Mouse (Mus musculus) midbrain, embryonic 15.5 days (tissue): ENCODE measurements around the gene Stk11ip. TPM values are rescaled to one million over a fixed set of nuclear protein-coding genes. Genes with fewer than 3 reads are reported as not detected.
A peak's percentile ranks its signal among the peaks of the same experiment; 100 is the strongest.

ENCODE experiments used
- ATAC-seq: fragments of 200-750 bp; cut with Nextera tagmentation; replicated peaks from 2 replicates; pipeline ENCODE4 v1.8.0; 2017; ENCODE audit warnings: moderate TSS enrichment
- H3K27ac ChIP-seq: fragments of 300-500 bp; sonication (generic); 2 replicates; pipeline ENCODE4 v1.5.1; 2015; ENCODE audit warnings: mild to moderate bottlenecking, inconsistent platforms
- H3K27me3 ChIP-seq: fragments of 300-500 bp; sonication (generic); replicated peaks from 2 replicates; pipeline ENCODE4 v1.6.1; 2015; ENCODE audit warnings: inconsistent platforms
- H3K36me3 ChIP-seq: fragments of 300-500 bp; sonication (generic); replicated peaks from 2 replicates; pipeline ENCODE4 v1.6.1; 2015; ENCODE audit warnings: inconsistent platforms
- H3K4me1 ChIP-seq: fragments of 300-500 bp; sonication (generic); 2 replicates; pipeline ENCODE4 v1.6.1; 2015; ENCODE audit warnings: inconsistent platforms
- H3K4me2 ChIP-seq: fragments of 300-500 bp; sonication (generic); 2 replicates; pipeline ENCODE4 v1.6.1; 2015; ENCODE audit warnings: inconsistent platforms, mild to moderate bottlenecking, moderate library complexity
- H3K4me3 ChIP-seq: fragments of 300-500 bp; sonication (generic); 2 replicates; pipeline ENCODE4 v1.5.1; 2015; ENCODE audit warnings: mild to moderate bottlenecking, inconsistent platforms
- H3K9ac ChIP-seq: fragments of 300-500 bp; sonication (generic); 2 replicates; pipeline ENCODE4 v1.6.1; 2015; ENCODE audit warnings: mild to moderate bottlenecking, inconsistent platforms
- H3K9me3 ChIP-seq: fragments of 300-500 bp; sonication (generic); 2 replicates; pipeline ENCODE4 v1.6.1; 2016; ENCODE audit warnings: inconsistent platforms
- WGBS: fragments of 180-500 bp; shearing (Covaris S2); methylation state at CpG from one replicate; pipeline ENCODE4 v1.1.7; 2015; ENCODE audit warnings: mixed read lengths; 5-methylcytosine and 5-hydroxymethylcytosine counted together
- polyA plus RNA-seq: library from polyadenylated mRNA; unstranded; fragments of >200 nt; fragmentation: Nextera tagmentation; extraction: Ambion mirVana; gene quantifications from 2 replicates; pipeline ENCODE4 v1.2.1, GENCODE M21; 2015

The Stk11ip gene
- polyA plus RNA-seq, 1 experiment from 2014 or later = 27.7 TPM

DNA sequence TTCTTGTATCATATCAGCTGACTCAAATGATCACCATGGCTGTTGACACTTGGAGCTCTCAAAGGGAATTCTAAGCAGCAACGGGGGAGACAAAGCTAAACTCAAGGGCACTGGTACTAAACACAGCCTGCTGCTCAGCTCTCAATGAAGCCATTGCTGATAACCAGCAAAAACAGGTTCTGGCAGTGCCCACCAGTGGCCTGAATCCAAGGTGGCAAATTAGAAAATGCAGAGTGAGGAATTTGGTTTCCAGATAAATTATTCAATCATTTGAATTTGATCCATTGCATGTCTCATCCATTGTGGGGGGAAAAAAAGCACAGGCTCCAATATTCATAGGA lies 40.5 kb downstream of the Stk11ip start:
- Histone ChIP-seq H3K4me2 (no peak overlapping the region), H3K4me1 (peaks cover 18% of the 10 kb centered on the region), H3K27me3 (no peaks in the 10 kb centered on the region), H3K9ac (no peak overlapping the region), H3K9me3 (0 out of 2 replicates have a peak, but pooled peaks cover 2% of the 10 kb centered on the region), H3K36me3 (peaks cover 6% of the 10 kb centered on the region; the same call in 1 of the 2 replicates), H3K4me3 (no peak overlapping the region), H3K27ac (0 out of 2 replicates have a peak overlapping the region, but pooled peaks have one; percentile 7)
- WGBS = 47% methylated on average over 1 of the region's 1 CpGs
- no peak for ATAC-seq

DNA sequence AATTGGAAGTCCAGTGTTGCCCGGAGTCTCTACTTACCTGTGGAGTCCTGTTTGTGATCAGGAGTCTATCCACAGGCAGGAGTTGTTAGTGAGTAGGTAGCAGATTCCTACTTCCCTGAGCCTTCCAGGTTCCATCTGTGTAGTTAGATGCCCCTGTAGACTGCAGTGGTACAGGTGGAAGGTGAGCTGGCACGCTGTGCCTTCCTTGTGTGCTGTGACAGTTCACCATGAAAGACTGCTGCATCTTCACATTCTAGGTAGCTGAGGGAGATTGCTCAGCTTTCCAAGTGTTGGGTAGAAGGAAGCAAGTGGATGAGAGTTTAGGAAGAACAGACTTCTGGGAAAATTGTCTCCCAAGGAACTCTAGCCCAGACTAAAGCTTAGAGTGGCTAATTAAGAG lies 42.8 kb downstream of the Stk11ip start:
- no peak for ATAC-seq
- Histone ChIP-seq H3K36me3 (no peaks in the 10 kb centered on the region), H3K9ac (no peak overlapping the region), H3K4me2 (no peak overlapping the region), H3K27me3 (no peaks in the 10 kb centered on the region), H3K9me3 (0 out of 2 replicates have a peak, but pooled peaks cover 2% of the 10 kb centered on the region), H3K4me3 (no peak overlapping the region), H3K27ac (no peak overlapping the region), H3K4me1 (peaks cover 17% of the 10 kb centered on the region)
- WGBS = 91% methylated on average over 2 of the region's 2 CpGs

DNA sequence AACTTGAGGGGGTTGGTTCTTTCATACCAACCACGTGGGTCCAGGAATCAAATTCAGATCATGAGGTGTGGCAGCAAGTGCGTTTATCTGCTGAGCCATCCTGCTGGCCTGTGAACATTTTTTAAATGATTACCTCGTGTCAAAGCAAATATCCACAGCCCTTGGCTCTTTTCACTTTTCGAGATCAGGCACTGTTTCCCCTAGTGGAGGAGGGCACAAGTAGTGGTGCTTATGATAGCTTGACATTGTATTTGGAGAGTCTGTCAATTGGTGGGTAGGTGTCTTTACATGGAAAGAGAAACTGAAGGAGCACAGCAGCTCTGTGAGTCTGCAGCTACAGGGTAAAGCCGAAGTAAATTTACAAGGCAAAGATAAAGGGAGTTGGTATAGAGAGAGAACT lies 43.6 kb downstream of the Stk11ip start:
- Histone ChIP-seq H3K27ac (peak overlapping the region; percentile 45), H3K4me2 (no peak overlapping the region), H3K4me3 (no peak overlapping the region), H3K9me3 (0 out of 2 replicates have a peak, but pooled peaks cover 2% of the 10 kb centered on the region), H3K36me3 (no peaks in the 10 kb centered on the region), H3K4me1 (peaks cover 8% of the 10 kb centered on the region), H3K9ac (no peak overlapping the region), H3K27me3 (no peaks in the 10 kb centered on the region)
- 63% methylated on average over 5 of the region's 5 CpGs for WGBS
- no peak for ATAC-seq

DNA sequence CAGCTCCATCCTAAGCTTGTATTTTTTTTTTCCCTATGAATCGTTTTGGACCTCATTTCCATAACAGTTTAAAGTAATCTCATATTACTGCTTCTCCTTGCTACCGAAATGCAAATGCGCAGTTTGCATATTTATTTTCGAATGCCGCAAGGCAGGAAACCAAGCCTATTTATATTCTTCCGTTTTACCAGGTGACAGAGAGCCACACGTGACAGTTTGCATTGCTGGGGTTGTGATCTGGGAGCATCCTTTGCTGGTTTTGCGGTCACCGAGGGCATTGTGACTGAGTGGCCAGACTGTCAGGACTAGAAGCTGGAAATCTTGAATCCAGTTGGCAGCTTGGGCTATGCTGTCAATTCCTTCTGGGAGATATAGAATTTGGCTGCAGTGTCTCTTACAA lies 44.3 kb downstream of the Stk11ip start:
- Histone ChIP-seq H3K36me3 (no peaks in the 10 kb centered on the region), H3K4me3 (no peak overlapping the region), H3K9ac (no peak overlapping the region), H3K9me3 (0 out of 2 replicates have a peak, but pooled peaks cover 2% of the 10 kb centered on the region), H3K27me3 (no peaks in the 10 kb centered on the region), H3K4me2 (no peak overlapping the region), H3K27ac (peak overlapping the region; percentile 50), H3K4me1 (peaks cover 6% of the 10 kb centered on the region; the same call in 1 of the 2 replicates)
- WGBS = 56% methylated on average over 9 of the region's 9 CpGs
- no peak for ATAC-seq

DNA sequence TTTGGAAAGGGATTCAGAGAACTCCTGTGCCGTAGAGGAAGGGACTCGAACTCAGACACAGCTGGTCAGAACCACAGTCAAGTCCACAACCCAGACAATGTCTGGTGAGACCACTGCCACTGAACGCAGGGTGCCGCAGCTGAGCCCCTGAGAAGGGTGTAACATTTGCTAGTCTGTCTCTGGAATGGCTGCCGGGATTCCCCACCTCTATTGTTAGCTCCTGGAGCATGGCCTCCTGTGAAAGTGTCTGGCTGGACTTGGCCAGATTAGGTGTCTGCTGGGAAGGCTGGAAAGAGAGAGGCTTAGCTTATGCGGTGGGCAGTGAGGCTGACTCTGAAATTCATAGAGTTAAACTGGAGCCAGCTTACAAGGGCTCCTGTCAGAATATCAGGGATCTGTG lies 49.1 kb downstream of the Stk11ip start:
- H3K4me2 ChIP-seq = no peak overlapping the region
- H3K9ac ChIP-seq = no peak overlapping the region
- no peaks in the 10 kb centered on the region for H3K9me3 ChIP-seq
- 59% methylated on average over 6 of the region's 6 CpGs for WGBS
- H3K36me3 ChIP-seq = no peaks in the 10 kb centered on the region
- no peak overlapping the region for H3K27ac ChIP-seq
- H3K4me3 ChIP-seq = no peak overlapping the region
- no peaks in the 10 kb centered on the region for H3K27me3 ChIP-seq
- no peak for ATAC-seq
- no peaks in the 10 kb centered on the region for H3K4me1 ChIP-seq

DNA sequence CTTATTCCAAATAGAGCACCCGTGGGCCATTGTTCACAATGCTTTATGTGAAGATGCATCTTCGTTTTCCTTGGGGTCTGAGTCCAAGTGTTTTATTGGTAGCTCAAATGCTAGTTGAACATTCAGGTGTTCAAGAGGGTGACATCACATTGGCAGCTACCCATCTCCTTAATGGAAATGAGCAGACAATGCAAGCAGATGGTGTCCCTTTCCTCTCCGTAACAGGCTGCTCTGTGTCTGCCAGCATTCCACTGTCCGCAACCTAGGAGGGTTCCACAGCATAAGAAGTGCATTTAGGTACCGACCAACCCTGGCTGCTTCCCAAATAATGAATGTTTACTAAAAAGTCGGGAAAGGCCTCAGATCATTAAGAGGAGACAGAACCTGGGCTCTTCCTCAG lies 51.4 kb downstream of the Stk11ip start:
- H3K4me2 ChIP-seq = no peak overlapping the region
- 81% methylated on average over 6 of the region's 6 CpGs for WGBS
- H3K9ac ChIP-seq = no peak overlapping the region
- H3K36me3 ChIP-seq = no peaks in the 10 kb centered on the region
- H3K27ac ChIP-seq = no peak overlapping the region
- no peak for ATAC-seq
- H3K27me3 ChIP-seq = no peaks in the 10 kb centered on the region
- H3K9me3 ChIP-seq = no peaks in the 10 kb centered on the region
- H3K4me1 ChIP-seq = no peaks in the 10 kb centered on the region
- H3K4me3 ChIP-seq = no peak overlapping the region

DNA sequence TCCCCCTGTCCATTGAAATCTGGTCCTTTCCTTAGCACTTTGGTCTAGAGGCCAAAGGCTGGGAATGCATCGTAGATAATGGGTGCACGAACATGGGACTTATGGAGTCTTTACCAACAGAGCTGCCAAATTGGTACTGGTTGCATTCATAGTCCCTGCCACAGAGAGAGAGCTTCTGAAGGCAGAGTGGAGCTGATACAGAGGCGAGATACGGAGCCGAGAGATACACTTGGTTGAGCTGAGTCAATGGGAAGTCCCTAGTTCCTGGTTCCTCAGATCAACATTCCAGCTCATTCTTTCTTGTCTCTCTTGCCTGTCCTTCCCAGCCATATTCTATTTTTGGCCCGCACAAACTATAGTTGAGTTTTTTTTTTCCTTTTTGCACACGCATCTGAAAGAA lies 52.4 kb downstream of the Stk11ip start:
- Histone ChIP-seq H3K9ac (no peak overlapping the region), H3K9me3 (no peaks in the 10 kb centered on the region), H3K4me2 (no peak overlapping the region), H3K27me3 (no peaks in the 10 kb centered on the region), H3K36me3 (no peaks in the 10 kb centered on the region), H3K27ac (no peak overlapping the region), H3K4me1 (no peaks in the 10 kb centered on the region), H3K4me3 (no peak overlapping the region)
- ATAC-seq = no peak
- WGBS = 73% methylated on average over 7 of the region's 7 CpGs

DNA sequence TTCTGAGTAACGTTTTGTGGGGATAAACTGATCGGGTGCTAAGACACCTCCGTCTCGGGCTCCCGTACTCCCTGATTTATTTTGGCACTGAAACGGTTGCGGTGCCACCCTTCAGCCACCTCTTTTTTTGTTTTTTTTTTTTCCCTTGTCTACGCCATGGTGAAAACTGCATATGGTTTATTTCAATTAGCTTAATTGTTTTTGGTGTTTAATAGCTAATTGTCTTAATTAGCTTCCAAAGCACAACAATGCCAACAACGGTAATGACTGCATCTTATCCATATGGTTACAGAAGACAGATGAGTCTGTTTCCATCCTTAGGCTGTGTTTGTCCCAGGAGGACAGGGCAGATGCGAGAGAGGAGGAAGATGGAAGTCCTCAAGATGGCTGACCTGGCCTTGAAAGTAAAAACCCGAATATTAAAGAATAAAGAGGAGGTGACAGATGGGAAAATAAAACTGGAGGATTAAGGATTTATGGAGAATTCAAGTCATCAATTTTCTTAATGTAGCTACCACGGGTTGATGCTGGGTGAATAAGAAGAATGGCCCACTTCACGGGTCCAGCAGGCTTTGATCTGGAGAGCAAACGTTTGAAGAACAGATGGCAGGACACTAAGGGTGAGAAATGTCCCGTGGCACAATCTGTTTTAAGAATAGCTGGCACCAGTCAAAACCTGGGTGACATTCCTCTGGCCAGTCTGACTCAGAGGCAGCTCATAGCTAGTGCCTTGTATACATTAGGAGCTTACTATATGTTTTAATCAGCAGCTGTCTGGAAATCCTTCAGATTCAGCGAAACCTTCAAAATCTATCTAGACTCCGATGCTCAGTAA lies 53.4 kb downstream of the Stk11ip start:
- H3K27me3 ChIP-seq = no peaks in the 10 kb centered on the region
- no peak overlapping the region for H3K4me3 ChIP-seq
- H3K4me1 ChIP-seq = no peaks in the 10 kb centered on the region
- 74% methylated on average over 17 of the region's 17 CpGs for WGBS
- no peak overlapping the region for H3K27ac ChIP-seq
- H3K4me2 ChIP-seq = no peak overlapping the region
- H3K9me3 ChIP-seq = no peaks in the 10 kb centered on the region
- ATAC-seq = no peak
- H3K36me3 ChIP-seq = no peaks in the 10 kb centered on the region
- no peak overlapping the region for H3K9ac ChIP-seq

DNA sequence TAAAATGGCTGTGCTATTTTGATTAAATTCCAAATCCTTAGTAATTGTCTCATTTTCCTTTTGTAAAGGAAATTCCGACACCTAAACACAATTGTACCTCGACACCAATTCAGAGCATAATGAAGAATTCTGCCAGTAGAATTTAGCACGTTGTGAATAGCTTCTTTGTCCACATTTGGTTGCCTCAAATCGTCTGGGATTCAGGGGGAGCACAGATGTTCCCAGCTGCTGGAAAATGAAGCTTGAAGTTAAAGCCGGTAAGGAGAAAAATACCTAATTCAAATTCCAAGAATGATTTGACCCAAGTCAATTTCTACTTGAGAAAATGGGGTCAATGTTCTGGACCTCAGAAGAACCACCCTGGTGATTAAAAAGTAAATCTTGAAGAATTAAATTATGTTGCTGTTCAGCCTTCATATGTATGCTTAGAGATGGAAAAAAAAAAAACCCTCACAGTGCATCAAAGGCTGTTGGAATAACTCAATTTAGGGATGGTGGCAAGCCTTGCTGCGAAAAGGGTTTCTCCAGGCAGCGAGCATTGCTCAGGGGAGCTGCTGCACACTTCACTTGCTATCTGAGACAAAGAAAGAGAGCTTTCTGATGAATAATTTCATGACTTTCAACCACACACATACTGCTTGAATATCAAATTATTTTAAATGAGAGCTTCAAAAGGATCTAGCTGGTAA lies 60.8 kb downstream of the Stk11ip start:
- H3K4me1 ChIP-seq = peaks cover 10% of the 10 kb centered on the region; the same call in 1 of the 2 replicates
- ATAC-seq = peak; percentile 69
- no peaks in the 10 kb centered on the region for H3K36me3 ChIP-seq
- H3K4me3 ChIP-seq = no peak overlapping the region
- H3K9me3 ChIP-seq = no peaks in the 10 kb centered on the region
- H3K27me3 ChIP-seq = no peaks in the 10 kb centered on the region
- H3K9ac ChIP-seq = no peak overlapping the region
- WGBS = 11% methylated on average over 7 of the region's 7 CpGs
- no peak overlapping the region for H3K4me2 ChIP-seq
- peak overlapping the region; percentile 87 for H3K27ac ChIP-seq

DNA sequence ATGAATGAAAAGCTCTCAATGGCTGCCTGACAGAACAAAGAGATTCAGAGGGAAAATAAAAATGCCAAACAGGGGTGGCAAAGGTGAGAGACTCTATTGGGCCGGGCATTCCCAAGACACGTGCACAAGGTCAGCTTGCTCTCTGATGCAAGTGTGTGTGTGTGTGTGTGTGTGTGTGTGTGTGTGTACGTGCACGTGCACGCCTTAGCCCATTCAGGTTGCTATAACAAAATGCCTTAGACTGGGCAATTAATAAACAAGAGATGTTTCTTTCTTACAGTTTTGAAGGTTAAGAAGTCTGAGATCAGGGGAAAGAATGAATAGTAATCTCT lies 61.3 kb downstream of the Stk11ip start:
- Histone ChIP-seq H3K4me2 (no peak overlapping the region), H3K9ac (no peak overlapping the region), H3K9me3 (no peaks in the 10 kb centered on the region), H3K4me3 (no peak overlapping the region), H3K27me3 (no peaks in the 10 kb centered on the region), H3K36me3 (no peaks in the 10 kb centered on the region), H3K4me1 (peaks cover 10% of the 10 kb centered on the region; the same call in 1 of the 2 replicates), H3K27ac (peak overlapping the region; percentile 87)
- ATAC-seq = peak; percentile 67
- 51% methylated on average over 5 of the region's 5 CpGs for WGBS

DNA sequence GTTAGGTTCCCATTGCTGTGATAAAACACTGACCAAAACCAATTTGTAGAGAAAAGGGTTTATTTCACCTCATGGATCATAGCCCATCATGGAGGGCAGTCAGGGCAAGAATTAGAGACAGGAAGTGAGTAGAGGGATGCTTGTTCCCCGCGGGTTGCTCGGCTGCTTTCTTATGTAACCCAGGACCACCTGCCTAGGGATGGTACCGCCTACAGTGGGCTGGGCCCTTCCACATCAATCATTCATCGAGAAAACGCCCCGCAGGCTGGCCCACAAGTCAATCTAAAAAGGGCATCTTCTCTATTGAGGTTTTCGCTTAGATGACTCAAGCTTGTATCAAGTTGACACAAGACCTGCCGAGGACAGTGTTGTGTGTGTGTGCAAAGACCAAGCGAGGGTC lies 61.7 kb downstream of the Stk11ip start:
- ATAC-seq = no peak
- no peaks in the 10 kb centered on the region for H3K9me3 ChIP-seq
- H3K4me1 ChIP-seq = peaks cover 10% of the 10 kb centered on the region; the same call in 1 of the 2 replicates
- H3K27ac ChIP-seq = peak overlapping the region; percentile 87
- H3K9ac ChIP-seq = no peak overlapping the region
- no peaks in the 10 kb centered on the region for H3K36me3 ChIP-seq
- 79% methylated on average over 10 of the region's 10 CpGs for WGBS
- no peak overlapping the region for H3K4me2 ChIP-seq
- no peak overlapping the region for H3K4me3 ChIP-seq
- H3K27me3 ChIP-seq = no peaks in the 10 kb centered on the region

DNA sequence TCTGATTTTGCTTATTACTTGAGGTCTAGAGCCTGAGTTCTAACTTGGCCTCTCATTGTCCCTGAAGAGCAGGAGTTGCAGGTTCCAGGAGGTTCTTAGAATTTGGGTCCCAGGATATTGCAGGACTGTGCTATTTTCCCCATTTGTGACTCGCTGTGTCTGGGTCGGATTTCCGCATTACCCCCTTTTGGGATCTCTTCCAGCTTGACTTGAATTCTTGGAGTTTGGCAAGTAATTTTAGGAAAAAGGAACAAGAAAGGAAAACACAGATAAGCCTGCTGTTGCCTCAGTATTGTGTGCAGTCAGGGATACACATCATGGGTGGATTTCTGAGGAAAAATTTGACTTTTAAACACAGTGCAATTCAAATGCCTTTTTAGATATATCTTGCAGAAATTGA lies 65.5 kb downstream of the Stk11ip start:
- Histone ChIP-seq H3K27me3 (no peaks in the 10 kb centered on the region), H3K36me3 (no peaks in the 10 kb centered on the region), H3K4me1 (0 out of 2 replicates have a peak, but pooled peaks cover 6% of the 10 kb centered on the region), H3K27ac (no peak overlapping the region), H3K9ac (no peak overlapping the region), H3K9me3 (no peaks in the 10 kb centered on the region), H3K4me3 (no peak overlapping the region), H3K4me2 (no peak overlapping the region)
- 95% methylated on average over 3 of the region's 3 CpGs for WGBS
- no peak for ATAC-seq
